Mouse (Mus musculus) frontal cortex, postnatal 10 days (tissue): ENCODE results near the gene Cyfip2.

ENCODE experiments used
- DNase-seq, 2 experiments: peaks; one replicate each; pipeline ENCODE4 v3.0.0; 2022; ENCODE audit warnings: low spot score in 2 of 2, mixed read lengths in 1 of 2

Cyfip2 gene

DNA sequence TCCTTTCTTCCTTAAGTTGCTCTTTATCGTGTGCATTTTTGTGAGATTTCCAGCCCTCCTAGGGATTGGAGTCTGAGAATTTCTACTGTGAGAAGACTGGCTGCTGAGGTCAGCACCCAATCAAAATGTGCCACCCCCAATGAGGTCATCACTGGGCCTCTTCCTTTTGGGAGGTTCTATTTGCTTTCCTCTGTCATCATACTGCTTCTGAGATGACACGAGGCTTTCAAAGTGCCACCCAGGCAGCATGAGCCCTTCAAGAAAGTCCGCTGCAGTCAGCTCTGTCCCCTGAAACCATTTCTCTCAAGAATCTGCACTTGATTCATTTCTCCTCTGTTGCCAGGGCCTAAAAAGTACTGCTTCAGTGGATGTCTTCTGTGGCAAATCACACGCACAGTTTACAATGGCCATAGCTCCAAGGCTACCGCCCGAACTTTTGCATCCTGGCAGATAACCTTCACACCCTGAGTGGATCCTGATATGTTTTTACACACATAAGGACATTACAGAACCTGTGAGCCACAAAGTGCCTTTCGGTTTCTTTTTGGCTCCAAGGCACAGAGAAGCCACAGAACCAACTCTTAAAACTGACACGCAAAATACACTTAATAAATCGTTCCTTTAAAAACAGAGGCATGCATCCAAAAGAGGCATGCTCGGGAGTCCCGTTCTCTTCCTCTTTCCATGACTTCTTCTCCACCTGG lies 4.2 kb downstream of the Cyfip2 start:
- no peak for DNase-seq

DNA sequence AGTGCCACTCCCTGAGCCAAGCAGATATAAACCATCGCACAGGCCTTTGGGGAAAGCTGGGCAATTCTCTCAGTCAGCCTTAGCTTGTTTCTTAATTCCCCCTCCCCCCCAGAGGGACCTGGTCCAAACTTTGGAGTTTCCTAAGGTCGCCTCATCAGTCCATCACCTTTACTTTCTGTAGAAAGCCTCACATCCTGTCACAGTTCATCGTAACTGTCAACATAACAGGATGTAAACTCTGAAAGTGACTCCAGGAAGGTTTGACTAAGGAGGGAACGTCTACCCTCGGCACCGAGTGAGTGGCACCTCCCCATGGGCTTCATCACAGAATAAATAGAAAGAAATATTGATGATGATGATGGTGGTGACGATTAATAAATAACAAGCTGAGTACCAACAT lies 4.9 kb downstream of the Cyfip2 start:
- no peak for DNase-seq

DNA sequence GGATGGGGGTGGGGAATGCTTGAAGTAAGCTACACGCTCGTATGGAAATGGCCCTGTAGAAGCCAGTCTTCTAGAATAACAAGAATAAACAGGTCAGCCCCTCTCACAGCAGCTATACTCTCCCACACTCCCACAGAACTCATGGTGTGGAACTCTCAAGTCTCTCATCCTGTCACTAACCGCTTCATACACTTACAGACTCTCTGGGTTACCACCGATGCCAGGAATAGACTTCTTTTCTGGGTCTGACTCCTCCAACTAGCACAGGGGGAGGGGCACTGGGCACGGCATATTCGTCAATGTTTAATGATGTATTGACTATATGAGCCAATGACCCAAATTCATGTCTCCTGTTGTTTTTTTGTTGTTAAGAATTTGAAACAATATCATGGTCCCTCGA lies 5.9 kb downstream of the Cyfip2 start:
- DNase-seq: no peak

DNA sequence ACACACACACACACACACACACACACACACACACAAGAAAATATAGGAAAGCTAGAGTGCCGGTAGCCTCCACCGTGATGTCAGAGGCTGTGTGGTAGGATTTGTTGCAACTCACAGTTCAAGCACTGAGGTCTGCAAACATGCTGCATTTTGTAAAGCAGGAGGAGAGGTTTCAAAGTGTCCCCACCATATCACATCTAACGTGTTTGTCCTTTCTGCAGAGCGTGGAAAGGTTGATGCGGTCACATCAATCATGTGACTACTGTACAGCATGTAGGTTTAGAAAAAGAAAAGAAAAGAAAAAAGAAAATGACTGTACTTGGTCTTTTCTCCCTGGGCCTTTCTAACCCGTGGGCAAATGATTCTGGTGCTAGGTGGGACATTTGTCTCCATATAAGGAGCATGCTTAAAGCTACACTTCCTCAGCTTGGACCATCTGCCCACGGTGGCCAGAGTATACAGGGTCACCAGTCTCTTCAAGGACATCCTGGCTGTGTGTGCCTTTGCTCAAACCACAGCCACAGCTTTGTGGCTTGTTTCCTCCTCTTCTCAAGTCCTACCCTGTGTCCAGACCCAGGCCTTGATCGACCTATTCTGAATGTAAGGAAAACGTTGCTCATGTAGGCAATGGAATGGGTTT lies 6.7 kb downstream of the Cyfip2 start:
- no peak for DNase-seq

DNA sequence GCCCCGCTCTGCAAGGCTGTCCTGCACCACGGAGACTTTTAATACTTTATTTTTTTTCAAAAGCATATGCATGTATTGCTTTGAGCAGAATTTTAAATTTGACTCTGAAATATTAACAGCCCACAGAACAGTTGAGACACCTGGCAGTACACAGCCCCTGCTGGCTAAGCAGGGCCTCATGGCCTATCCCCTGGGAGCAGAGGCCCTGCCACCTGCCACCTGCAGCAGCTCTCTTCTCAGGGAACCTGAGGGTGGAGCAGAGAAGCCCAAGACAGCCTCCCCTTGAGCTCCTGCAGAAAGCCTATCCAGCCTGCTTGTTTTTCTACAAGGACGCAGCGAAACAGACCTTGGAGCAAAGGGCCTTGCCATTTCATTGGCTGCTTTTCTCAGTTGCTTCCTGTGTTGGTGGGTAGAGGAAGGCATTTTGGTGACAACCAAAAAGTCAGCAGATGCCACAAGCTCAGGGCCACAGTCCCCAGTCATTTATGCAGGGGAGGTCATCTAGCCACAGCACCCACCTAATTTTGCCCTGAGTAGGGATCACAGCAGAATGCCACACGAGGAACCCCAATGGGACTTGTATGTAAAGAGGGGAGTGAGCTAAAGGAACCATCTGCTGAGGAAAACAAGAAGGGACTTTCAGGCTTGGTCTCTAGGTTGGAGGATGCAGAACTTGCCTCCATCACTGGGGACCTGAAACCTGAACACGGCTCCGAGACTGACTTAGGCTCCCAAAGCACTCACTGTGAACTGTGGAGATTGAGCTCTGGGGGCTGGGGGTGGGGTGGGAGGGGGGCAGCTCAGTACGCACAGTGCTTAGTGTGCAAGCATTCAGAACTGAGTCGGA lies 7.6 kb downstream of the Cyfip2 start:
- no peak for DNase-seq

DNA sequence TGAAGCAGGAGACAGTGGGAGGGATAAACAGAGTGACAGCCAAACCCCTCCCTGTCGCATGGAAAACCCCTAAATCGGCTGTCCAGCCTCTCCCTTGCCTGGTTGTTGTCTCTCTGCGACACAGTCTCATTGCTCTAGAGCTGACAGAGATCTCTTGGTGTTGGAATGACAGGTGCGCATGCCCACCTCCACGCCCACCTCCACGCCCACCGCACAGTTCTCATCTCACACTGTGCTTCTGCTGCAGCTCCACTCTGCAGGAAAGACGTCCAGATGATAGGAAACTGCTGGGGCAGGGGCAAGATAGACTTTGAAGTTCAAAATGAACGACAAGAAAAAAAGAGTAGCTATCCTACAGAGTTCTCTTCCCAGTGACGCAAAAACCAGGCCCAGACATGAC lies 8.6 kb downstream of the Cyfip2 start:
- DNase-seq: no peak

DNA sequence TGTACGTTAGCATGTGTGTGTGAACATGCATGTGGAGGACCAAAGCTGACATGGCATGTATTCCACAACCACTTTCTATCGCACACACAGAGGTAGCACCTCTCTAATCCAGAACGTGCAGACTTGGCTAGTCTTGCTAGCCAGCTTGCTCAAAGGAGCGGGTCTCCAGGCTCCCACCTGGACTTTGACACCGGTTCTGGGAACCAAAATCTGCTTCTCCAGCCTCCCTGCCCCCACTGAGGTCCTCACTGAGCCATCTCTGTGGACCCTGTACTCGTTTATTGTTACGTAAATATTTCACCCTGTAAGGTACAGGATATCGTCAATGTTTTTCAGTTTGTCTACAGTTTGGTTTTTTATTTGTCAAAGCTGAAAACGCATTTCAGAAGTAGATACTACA lies 10.2 kb downstream of the Cyfip2 start:
- DNase-seq: no peak

DNA sequence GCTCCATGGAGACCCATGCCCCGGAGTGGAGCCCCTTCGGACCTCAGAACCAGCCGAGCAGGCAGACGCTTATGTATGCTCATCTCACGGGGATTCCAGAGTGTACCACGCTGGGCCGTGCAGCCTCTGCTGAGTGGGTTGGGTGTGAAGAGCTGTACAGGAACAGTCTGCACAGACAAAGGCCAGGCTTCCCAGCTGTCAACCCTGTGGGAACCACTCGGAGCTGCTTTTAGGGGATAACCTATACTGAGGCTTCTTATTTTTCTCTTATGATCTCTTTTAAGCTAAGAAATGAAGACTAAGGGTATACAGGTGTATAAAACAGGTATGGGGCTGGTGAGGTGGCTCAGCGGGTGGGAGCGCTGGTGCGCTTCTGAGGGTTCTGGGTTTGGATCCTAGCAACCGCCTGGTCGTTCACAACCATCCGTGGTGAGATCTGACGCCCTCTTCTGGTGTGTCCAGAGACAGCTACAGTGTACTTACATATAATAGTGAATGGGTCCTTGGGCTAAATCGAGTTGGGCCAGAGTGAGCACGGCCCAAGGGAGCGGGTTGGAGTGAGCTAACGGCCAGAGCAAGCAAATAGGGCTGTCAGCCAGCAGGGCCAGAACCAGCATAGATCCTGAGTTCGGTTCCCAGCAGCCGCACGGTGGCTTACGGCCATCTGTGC lies 10.9 kb downstream of the Cyfip2 start:
- no peak for DNase-seq

DNA sequence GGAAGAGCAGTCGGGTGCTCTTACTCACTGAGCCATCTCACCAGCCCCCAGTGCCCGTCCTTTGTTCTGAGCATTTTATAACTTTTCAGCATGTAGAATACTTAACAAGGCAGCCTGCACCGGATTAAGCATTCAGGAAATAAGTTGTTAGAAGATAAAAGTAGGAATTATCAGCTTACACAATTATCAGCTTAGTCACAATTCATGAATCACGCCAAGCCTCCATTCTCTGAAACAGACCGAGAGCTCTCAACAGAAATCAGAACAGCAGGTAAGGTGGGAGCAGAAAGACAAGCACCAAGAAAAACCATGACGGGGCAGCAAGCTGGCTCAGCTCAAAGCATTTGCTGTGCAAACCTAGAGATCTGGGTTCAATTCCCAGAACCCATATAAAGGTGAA lies 12.8 kb downstream of the Cyfip2 start:
- DNase-seq: no peak

DNA sequence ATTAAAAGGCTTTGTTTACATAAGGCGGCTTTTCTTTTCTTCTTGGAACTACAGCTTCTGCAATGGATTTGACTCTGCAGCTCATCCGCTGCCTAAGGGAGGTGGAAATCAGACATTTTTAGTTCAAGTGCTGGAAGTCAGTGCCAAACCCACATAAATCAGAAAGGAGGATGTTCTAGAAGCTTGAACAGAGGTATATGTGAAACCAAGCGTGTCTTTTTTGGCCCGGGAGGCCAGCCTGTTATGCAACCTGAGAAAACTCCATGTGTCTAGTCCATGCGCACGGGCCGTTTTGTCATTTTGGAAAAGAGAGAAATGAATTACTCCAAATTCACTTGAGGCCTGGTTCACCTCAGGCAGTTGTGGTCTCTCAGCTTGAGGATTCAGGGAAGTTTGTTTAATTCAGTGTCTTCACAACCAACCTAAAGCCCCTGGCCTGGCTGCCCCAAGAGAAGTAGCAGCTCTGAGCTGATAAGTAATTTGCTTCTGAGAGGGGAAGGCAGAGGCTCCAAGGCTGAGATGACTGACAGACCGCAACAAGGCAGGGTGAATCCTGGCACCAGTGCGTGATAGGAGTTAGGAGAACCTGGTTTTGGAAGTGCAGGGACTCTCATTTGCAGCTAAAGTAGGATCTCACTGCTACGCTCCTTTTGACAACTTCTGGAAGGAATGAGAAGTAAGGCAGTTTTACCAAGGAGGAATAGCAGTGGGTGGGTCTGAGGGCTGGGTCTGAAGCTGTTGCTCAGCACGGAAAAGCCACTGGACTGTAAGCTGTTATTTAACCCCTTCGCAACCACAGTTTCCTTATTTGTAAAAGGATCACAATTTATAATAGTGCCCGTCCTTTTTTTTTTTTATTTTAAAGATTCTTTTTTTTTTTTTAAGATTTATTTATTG lies 13.5 kb downstream of the Cyfip2 start:
- DNase-seq: no peak

DNA sequence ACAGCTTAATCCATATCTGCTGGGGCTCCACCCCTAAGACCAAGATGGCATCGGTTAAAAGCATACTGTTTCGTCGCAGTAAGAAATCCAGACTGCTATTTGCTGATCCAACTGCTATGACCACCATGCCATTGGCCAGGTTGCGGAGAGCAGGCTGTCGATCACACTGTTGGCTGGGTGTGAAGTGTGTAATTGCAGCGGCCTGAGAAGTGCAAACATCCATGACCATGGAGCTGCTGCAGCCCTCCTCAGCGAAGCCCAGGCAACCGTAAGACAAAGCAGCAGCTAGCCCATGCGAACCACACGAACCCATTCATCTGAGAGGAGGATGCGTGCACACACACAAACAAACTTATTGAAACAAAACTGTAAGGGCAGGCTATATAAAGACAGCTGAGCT lies 18.3 kb downstream of the Cyfip2 start:
- DNase-seq: no peak

DNA sequence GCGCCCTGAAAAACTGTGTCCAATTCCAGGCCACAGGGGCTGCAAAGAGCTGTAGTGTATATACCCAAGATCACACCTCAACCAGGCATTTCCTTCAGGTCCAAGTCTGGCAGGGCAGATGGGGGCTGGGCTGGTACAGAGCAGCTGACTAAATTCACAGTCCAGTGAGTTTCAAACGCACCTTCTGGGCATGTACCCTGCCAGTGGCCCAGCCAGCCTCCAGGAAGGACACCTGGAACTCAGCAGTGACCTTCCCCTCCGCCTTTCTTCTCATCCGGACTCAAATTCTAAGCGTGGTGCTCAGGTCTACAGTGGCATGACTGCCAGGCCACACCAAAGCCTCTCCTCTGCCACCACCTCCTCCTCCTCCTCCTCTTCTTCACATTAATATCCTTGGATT lies 19.2 kb downstream of the Cyfip2 start:
- DNase-seq: no peak

DNA sequence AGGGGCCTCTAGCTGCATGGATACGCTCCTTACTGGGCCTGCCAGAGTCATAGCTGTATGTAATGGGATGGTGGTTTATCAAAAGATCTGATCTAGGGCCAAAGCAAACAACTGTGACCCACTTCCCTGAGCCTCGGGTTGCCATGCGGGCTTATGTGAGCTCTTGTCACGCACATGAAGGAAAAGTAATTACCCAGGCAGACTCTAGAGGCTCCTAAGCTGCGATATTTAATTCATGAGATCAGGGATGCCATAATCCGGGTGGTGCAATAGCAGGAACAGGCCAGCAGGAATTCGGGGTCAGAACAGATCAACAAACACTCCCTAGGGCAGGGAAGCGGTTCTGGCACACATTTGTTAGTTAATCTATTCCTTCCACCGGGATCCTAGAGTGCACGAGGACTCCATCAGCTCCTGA lies 21.7 kb downstream of the Cyfip2 start:
- no peak for DNase-seq

DNA sequence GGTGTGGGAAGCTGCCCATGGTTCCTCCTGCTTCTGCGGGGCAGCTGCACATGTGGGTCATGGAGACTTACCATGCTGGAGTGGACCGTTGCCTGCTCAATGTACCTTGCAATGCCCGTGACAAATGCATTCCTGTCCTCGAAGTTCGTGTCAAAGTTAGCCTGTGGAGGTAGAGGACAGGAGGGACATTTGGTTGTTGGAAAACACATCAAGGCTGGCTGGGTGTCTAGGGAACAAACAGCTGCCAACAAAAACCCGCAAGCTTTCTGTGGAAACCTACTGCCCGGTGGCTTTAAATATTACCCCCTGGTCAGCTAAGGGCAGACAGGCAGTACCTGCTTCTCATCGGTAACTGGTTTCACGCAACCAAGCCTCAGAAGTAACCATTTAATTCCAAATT lies 23.1 kb downstream of the Cyfip2 start:
- no peak for DNase-seq

DNA sequence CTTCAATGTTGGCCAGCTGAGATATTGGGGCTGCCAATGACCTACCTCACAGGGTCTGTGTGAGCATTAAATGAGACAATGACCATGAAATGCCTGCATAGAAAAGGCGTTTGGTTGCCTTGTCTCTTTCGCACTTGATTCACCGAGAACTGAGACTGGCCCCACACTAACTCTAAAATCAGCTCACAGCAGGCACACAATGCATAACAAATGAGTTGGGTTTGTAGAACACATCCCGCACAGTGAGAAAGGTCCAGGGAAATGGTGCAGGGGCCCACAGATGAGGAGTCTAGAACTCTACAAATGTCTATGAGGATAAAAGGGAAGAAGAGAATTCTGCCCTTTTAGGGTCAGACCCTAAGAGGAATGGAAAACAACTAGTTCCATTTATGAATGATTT lies 23.6 kb downstream of the Cyfip2 start:
- no peak for DNase-seq

DNA sequence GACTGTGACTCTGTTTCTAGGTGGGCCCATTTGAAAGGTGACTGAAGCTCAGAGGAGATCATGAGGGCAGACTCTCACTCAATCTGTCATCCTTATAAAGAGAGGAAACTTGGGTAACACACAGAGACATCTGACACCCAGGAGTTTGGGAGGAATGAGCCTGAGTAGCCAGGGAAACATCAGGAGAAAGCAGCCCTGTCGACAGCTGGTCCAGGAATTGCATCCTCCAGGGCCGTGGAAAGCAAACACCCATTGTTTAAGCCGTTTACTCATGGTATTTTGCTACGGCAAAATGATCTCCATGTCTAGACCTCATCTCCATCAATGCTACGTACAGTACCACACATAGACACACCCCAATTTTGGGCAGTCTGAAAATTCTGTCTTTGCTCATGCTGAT lies 24.6 kb downstream of the Cyfip2 start:
- DNase-seq: no peak

DNA sequence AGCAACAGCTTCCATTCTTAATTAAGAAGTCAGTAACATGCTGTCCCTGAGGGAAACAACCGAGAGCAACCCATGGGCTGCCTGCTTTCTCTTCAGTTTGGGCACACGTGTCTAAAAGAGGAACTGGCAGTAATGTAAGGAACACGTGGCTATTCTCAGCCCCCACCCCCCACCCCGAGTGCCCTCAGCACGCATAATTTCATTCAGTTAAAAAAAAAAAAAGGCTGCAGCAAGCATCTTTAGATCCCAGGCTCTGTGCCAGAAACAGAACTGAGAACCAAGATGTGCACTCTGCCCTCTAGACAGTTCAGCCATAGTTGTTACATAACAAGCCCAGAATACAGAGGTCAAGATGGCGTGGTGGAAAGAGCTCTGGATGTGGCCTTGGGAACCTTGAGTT lies 25.9 kb downstream of the Cyfip2 start:
- DNase-seq: no peak

DNA sequence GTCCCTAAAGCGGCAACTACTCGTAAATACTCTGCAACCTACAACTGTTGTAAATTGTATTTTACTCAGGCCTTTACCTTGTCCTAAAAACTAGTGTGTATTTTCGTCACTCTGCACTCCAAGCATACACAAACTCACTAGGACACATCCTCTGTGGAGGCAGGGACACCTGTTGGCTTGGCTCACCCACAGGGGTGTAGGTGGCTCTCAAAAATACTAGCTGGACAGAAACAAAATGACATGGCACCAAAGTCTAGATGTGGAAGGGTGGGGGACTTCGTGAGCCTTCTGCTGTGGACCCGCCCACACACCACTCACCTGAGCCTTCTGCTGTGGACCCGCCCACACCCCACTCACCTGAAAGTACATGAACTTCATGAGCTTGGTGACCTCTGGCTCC lies 28.9 kb downstream of the Cyfip2 start:
- DNase-seq: no peak

DNA sequence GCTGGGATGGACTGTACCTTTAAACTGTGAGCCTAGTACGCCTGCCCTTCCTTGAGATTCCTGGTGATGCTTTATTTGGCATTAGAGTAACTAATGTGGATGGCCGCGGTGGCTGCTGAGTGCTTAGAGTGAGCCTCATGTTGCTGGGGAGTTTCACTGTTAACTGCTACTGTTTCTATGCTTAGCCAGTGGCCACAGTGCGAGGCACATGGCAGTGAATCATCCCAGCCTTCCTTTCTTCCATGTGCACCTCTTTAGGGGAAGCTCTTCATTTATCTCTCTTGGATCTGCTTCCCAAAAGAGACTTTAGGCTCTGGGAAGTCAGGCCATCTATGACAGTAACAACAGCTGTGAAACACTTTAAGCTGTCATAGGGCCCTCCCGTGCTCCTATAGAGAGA lies 30.0 kb downstream of the Cyfip2 start:
- DNase-seq: no peak

DNA sequence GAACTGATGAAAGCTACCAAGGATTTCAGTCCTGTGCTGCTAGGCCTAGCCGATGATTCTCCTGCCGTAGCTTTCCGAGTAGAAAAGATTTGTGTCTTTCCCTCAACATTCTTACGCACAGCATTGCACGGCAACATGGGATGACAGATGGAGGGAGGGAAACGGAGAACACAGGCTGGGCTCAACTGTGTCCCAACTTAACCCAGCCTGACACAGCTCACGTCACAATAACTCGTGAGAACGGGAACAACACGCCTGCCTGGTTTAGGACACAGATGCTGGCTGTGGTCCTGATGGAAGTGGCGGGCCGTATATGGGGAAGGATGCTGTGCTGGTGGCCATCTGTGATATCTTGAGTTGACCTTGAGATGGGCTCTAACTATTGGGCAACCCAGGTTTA lies 34.0 kb downstream of the Cyfip2 start:
- no peak for DNase-seq

DNA sequence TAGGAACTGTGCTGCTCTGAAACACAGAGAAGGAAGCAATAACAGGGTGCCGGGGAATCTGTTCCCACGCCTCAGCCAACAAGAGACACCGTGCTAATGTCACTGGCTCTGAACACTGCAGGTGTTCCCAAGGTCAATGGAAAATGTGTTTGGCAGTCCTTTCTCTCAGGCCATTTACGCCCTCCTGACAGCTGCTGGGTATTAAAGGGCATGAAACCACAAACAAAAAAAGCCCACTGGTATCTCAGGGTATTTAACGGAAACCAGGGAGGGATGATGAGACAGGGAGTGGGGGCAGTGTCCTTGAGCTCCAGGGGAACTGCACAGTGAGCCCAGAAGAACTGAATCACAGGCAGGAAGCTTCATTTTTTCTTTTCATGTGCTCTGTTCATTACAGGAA lies 34.5 kb downstream of the Cyfip2 start:
- no peak for DNase-seq
